Mouse (Mus musculus): ENCODE data around the gene Cfh.
"Not testable (repeated sequence)": the region's sequence is repeated elsewhere in the genome, so short reads cannot be mapped to it uniquely, and the experiment has no call there.

Cfh gene

GRCm38 (mm10) chr1:140183664-140184063 is at the start of gene Cfh:
Gene Cfh, minus strand, starts transcription at chr1:140183764.
- DNase-seq, result not testable (repeated sequence)

- DNase-seq, result no peak
Measured at GRCm38 (mm10) chr1:140226673-140227072, 43.1 kb upstream of the Cfh start.

- no peak for DNase-seq
Measured at GRCm38 (mm10) chr1:140225221-140225620, 41.7 kb upstream of the Cfh start.

DNA sequence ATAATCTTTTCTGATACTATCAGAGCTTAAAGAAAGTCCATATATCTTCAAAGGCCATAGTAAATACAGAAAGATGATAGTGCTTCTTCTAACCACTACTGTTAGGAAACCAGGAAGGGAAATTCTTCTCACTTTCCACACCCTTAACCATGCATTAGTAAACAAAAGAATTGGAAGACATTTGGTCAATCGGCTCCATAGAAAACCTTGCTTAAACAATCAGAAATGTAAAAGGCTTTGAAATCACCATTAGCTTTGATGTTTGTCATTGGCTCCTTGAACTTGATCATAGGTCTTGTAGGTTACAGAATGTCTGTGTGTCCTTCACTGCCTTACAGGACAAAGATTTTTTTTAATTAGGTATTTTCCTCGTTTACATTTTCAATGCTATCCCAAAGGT is 21.8 kb upstream of the Cfh start:
- DNase-seq, result no peak

GRCm38 (mm10) chr1:140188500-140188899 is 4.9 kb upstream of the Cfh start:
- DNase-seq, result not testable (repeated sequence)

DNA sequence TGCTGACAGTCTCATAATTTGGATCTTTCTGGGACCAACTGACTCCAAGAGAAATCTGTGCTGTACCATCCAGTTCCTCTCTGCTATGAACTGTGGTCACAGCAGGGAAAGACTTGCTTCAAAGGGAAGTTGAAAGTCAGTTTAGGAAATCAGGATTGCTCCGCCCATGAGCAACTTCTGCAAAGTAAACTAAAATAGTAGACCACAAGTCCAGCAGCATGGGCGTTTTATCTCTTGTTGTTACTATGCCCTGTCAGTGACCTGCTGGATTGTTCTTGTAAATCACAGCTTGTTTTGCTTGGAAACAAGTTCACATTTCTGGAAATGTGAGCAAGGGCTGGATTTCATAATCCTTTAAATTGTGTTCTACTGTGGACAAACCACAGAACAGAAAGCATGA is 356 bp downstream of the Cfh start:
- no peak for DNase-seq

DNA sequence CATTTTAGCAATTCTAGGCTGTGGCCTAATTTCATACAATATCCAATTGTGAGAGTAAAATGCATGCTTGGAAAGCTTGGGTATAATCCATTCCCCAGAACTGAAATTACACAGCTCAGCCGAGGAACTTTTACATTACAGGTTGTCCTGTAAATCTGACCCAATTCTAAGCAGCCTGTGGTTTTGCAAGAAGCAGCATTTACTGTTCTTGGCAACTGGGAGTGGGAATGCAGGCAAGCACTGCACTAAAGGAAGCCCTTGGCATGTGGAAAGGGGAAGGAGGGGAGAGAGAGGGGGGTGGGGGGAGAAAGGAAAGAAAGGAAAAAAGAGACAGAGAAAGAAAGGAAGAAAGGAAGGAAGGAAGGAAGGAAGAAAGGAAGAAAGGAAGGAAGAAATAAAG is 3.4 kb downstream of the Cfh start:
- no peak for DNase-seq

- no peak for DNase-seq
Measured at GRCm38 (mm10) chr1:140175442-140175841, 8.1 kb downstream of the Cfh start.

DNA sequence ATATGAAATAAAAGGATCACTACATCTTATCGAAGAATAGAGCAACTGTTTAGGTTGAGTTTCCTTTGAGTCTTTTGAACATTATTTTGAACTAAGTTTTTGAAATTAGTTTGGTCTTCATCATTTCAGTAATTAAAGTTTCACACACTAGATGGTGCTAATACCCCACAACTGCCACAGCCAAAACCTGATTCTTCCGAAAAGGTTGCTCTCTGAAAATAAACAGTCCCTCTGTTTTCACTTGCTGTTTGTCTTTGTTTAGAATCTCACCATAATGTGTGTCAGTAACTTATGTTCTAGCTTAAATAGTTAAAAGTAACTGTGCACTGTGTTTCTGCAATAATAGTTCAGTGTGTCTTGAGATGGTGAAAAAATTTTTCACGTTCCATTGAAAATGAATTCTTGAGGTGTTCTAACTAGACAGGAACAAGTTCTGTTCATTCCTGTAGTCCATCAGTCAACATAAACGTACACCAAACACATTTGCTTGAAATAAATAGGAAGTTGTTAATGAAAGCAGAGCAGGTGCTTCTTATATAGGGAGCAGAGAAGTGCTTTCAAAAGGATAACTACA is 11.9 kb downstream of the Cfh start:
- DNase-seq, result no peak

DNA sequence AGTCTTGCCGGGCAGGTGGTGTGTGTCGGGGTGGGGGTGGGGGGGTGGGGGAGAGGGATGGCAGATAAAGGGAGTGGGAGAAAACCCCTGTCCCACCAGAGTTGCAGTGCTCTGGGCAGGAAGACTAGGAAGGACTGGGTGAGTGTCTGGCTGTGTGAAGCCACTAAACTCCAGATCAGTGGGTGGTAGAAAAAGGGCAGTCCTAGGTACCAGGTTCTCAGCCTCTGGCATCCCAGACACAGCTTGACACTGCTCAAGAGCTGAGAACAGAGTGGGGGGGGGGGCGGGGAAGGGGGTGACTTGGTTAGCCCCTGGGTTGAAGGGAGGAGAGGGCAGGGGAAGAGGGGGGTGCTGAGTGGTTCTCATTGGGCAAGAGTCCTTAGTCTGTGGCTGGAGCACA is 24.6 kb downstream of the Cfh start:
- no peak for DNase-seq

GRCm38 (mm10) chr1:140069471-140069870 is 114.1 kb downstream of the Cfh start:
- DNase-seq, result no peak

All from cerebellum, adult 8-10 months (tissue).